7 mouse cellular contexts compared by ENCODE assay signal in the genomic region with DNA sequence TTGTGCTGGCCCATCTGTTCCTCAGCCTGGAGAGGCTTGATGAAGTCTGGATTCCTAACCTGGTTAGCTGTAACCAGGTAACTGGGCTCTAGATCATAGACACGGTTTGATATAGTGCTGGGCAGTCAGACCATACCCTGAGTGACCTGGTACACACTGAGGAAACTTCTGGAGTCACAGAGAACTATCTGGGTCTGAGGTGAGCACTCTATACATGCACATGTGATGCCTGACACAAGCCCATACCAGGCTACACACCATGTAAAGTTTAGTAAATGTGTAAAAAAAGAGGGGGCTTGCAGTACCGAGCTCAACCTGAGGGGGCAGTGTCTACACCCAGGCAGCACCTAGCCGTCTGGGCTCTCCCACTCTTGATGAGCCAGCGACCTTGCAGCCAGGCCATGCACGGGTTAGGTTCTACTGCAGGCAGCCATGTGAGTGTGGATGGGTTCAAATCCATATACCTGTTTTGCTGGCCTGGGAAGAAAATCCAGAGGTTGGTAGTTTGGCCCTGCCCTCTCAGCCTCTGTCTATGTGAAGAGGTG.
DNase-seq lines count a peak whose midpoint lies in the region; ATAC-seq and TF ChIP-seq lines count a peak whose summit lies in the region.

No protein-coding gene starts in this region.

- H3K9me3 ChIP-seq in forebrain, embryonic 14.5 days (replicated peaks; ENCODE audit: control insufficient read depth, low read length), result no peaks in the 10 kb centered on the region; the same call in 1 of the 2 replicates
- no peaks in the 10 kb centered on the region for H3K9me3 ChIP-seq in liver, postnatal 0 days (ENCODE audit: low read length)

- TF ChIP-seq CTCF in C2C12 (IDR thresholded peaks at IDR 0.05; ENCODE audit: control insufficient read depth, insufficient read depth, insufficient read length), result peak; percentile 78
- TF ChIP-seq CTCF in liver, postnatal 0 days (IDR thresholded peaks at IDR 0.05; ENCODE audit: low read depth), result peak; percentile 94

- no peak overlapping the region for H3K27ac ChIP-seq in forebrain, embryonic 14.5 days (ENCODE audit: low read depth, low read length)
- H3K27ac ChIP-seq in liver, postnatal 0 days (ENCODE audit: low read depth), result no peak overlapping the region

- no peaks in the 10 kb centered on the region for H3K79me3 ChIP-seq in C2C12 (ENCODE audit: low read depth)

- no peak for TF ChIP-seq EP300 in liver, postnatal 0 days (IDR thresholded peaks at IDR 0.05; ENCODE audit: low read depth)

- H3ac ChIP-seq in C2C12 (ENCODE audit: control insufficient read depth, insufficient read length, low read depth), result no peak overlapping the region

- H3K79me2 ChIP-seq in C2C12 (ENCODE audit: control insufficient read depth, insufficient read depth), result no peaks in the 10 kb centered on the region

- no peaks in the 10 kb centered on the region for H3K36me3 ChIP-seq in C2C12 (ENCODE audit: control insufficient read depth, insufficient read depth)
- peaks cover 44% of the 10 kb centered on the region for H3K36me3 ChIP-seq in forebrain, embryonic 14.5 days (ENCODE audit: control insufficient read depth, insufficient read depth, low read length)
- no peaks in the 10 kb centered on the region for H3K36me3 ChIP-seq in liver, postnatal 0 days (replicated peaks; ENCODE audit: insufficient read depth, low read length)

- H3K9ac ChIP-seq in forebrain, embryonic 14.5 days (ENCODE audit: low read length), result no peak overlapping the region
- no peak overlapping the region for H3K9ac ChIP-seq in liver, postnatal 0 days (replicated peaks)

- no peak overlapping the region for H3K4me3 ChIP-seq in C2C12 (ENCODE audit: insufficient read depth, poor library complexity, severe bottlenecking)
- no peak overlapping the region for H3K4me3 ChIP-seq in forebrain, embryonic 14.5 days (ENCODE audit: low read depth, low read length)
- no peak overlapping the region for H3K4me3 ChIP-seq in liver, postnatal 0 days (ENCODE audit: low read depth, low read length)

- 23% methylated on average over 5 of the region's 5 CpGs for WGBS in forebrain, embryonic 14.5 days
- WGBS in liver, postnatal 0 days (ENCODE audit: insufficient replicate concordance), result 20% methylated on average over 5 of the region's 5 CpGs

- 0 out of 2 replicates have a peak, but pooled peaks have one; percentile 49 for ATAC-seq in cerebellum, adult (ENCODE audit: insufficient number of reproducible peaks, low FRiP score, low TSS enrichment)
- peak; percentile 37; the same call in 1 of the 2 replicates for ATAC-seq in forebrain, embryonic 14.5 days
- ATAC-seq in liver, postnatal 0 days, result no peak

- H3K4me1 ChIP-seq in forebrain, embryonic 14.5 days (ENCODE audit: control insufficient read depth, insufficient read depth, low read length), result peaks cover 13% of the 10 kb centered on the region
- no peaks in the 10 kb centered on the region for H3K4me1 ChIP-seq in liver, postnatal 0 days (ENCODE audit: insufficient read depth)

- no peak overlapping the region for H3K4me2 ChIP-seq in forebrain, embryonic 14.5 days (ENCODE audit: low read length)
- no peak overlapping the region for H3K4me2 ChIP-seq in liver, postnatal 0 days (ENCODE audit: low read depth, low read length)

- H3K27me3 ChIP-seq in C2C12 (ENCODE audit: control insufficient read depth, insufficient read depth, insufficient read length), result no peaks in the 10 kb centered on the region
- no peaks in the 10 kb centered on the region for H3K27me3 ChIP-seq in forebrain, embryonic 14.5 days (replicated peaks; ENCODE audit: control insufficient read depth, insufficient read depth, low read length)
- H3K27me3 ChIP-seq in liver, postnatal 0 days (ENCODE audit: insufficient read depth, low read length), result no peaks in the 10 kb centered on the region

- DNase-seq in ES-CJ7 (ENCODE audit: low read depth, low spot score), result peak; percentile 72
- DNase-seq in forebrain, embryonic 14.5 days (ENCODE audit: low spot score), result peak; percentile 64
- peak; percentile 58 for DNase-seq in kidney, adult 9 months
- DNase-seq in liver, postnatal 0 days, result peak; percentile 75
- DNase-seq in retina, postnatal 1 day, result peak; percentile 78

TF ChIP-seq in C2C12, 6 proteins besides CTCF, POLR2A, EP300 and RAD21:
- no peak for TF ChIP-seq FOSL1 (IDR thresholded peaks at IDR 0.05; ENCODE audit: insufficient read depth, low read length, poor library complexity, severe bottlenecking)
- TF ChIP-seq USF1 (IDR thresholded peaks at IDR 0.05; ENCODE audit: low read depth), result no peak
- TF ChIP-seq MAX (IDR thresholded peaks at IDR 0.05), result no peak
- TF ChIP-seq MYOG (IDR thresholded peaks at IDR 0.05; ENCODE audit: control insufficient read depth, extremely low read depth, insufficient read length), result no peak
- TF ChIP-seq MYOD1 (IDR thresholded peaks at IDR 0.05; ENCODE audit: control insufficient read depth, insufficient read length, low read depth), result no peak
- no peak for TF ChIP-seq CEBPB (IDR thresholded peaks at IDR 0.05; ENCODE audit: low read depth)
